Mouse (Mus musculus) kidney, postnatal 36 days (tissue): ENCODE results near the gene App.

ENCODE experiments used
- DNase-seq, 2 experiments: peaks; one replicate each; pipeline ENCODE4 v3.0.0; 2021 to 2022; ENCODE audit warnings: mixed read lengths in 2 of 2

Gene App

DNA sequence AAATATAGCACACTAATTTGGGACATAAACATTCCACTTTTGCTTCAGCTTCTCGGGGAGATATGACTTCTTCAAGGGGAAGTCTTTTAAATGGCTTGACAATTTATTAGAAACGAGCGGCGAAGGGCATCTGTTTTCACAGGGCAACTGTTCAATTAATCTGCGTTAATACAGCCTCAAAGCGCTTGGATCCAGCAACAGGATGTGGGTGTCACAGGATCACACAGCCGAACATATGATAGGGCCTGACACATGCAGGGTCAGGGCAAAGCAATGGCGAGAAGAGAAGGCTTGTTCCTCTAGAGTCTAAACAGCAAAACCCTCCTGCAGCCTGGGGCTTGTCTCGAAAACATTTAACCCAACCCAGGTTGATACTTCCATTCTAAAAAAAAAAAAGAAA is 22.7 kb downstream of the App start:
- no peak for DNase-seq

GRCm38 (mm10) chr16:85149509-85149871 is 24.1 kb downstream of the App start:
- no peak for DNase-seq

DNA sequence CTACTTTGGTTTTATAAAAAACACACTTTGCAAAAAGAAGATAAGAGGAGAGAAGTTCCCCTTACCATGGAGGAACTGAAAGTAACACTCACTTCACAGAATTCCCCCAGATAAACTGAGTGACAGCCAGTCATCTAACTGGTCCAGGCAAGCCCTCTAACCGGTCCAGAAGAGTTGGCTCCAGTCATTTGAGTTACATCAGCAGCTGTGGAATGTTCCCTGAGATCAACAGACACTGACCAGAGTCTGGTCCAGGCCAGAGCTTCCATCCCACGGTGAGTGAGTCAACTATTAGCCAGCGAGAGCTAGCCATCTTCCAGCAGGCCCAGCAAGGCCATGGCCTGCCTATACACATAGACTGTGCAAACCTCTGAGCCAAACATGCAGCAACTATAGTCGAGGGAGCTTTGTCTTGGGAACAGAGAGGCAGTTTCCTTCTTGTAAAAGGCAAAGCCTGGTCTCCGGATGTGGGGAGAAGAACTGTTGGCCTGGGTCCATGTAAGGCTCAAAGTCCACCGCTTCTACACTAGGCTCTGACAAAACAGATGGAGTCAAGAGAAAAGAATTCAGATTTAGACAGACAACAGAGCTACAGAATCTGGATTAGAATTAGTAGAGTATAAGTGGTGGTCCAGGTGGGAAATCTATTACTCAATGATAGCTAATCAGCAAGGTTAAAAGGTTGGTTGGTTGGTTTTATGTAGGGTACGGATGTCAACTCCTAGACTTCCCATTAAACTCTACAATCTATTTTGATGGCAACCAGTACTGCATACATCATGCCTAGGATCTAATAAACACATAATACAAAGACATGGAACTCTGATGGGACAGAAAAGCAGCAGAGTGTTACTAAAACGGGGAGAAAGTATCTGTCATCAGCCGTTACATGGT is 24.7 kb downstream of the App start:
- peak; percentile 78 to 92 for DNase-seq

DNA sequence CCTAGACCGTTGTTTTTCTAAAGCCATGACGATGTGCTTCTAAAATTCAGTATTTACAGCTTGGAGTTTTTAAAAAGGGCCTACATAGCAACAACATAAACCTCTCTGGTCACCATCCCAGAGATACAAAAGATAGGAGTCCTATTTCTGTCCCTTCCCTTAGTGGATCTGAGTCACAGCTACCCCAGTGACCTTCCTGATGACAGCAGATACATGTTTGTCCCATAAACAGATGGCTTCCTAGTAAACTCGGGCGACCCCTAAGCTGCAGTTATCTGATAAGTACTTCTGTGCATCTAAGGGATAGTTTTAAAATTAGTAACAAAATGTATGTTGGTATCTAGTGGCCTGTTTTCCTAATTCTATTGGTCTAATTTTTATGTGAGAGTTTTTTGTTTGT is 26.1 kb downstream of the App start:
- DNase-seq: peak; percentile 38 to 48

GRCm38 (mm10) chr16:85145771-85146178 is 27.8 kb downstream of the App start:
- peak in 1 of 2 experiments; percentile 42 for DNase-seq

DNA sequence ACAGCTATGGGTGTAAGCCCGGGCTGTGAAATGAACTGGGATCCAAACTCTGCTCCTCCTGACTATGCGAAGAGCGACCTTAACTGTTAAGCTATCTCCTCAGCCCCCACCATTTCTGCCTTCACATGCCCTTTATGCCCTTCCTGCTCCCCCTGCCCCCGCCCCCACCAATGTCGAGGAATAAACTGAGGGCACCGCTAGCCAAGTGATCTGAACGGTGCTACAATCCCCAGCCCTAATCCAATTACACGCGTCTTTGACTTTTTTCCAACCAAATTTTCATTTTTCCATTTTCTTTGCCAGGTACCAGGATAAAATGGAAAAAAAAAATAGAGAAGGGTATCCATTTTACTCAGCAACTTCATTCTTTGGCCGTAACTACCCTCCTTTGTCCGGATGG is 28.2 kb downstream of the App start:
- DNase-seq: no peak

GRCm38 (mm10) chr16:85144401-85144800 is 29.2 kb downstream of the App start:
- DNase-seq: peak in 1 of 2 experiments; percentile 71

GRCm38 (mm10) chr16:85143863-85144262 is 29.7 kb downstream of the App start:
- no peak for DNase-seq

GRCm38 (mm10) chr16:85143188-85143587 is 30.4 kb downstream of the App start:
- no peak for DNase-seq

- DNase-seq: no peak
These were observed 32.2 kb downstream of the App start for GRCm38 (mm10) chr16:85141404-85141803.

- no peak for DNase-seq
These were observed 34.4 kb downstream of the App start for GRCm38 (mm10) chr16:85139178-85139604.

DNA sequence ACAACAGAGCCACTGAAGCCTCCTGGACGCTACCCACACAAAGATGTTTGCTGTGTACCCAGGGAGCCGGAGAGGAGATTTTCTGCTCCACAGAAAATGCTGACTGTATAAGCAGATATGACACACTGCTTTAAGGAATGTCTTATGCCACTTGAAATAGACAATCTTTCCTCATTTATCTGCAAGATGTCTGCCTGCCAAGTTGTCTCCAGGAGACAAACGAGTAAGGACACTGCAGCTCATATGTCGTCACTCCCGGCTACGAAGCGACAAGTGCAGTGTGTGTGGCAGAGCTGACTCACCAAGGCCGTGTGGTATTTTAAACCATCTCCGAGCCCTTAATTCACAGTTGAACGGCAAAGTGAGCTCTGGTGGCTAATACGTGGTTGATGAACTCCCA is 36.2 kb downstream of the App start:
- no peak for DNase-seq

GRCm38 (mm10) chr16:85136046-85136445 is 37.5 kb downstream of the App start:
- DNase-seq: no peak

DNA sequence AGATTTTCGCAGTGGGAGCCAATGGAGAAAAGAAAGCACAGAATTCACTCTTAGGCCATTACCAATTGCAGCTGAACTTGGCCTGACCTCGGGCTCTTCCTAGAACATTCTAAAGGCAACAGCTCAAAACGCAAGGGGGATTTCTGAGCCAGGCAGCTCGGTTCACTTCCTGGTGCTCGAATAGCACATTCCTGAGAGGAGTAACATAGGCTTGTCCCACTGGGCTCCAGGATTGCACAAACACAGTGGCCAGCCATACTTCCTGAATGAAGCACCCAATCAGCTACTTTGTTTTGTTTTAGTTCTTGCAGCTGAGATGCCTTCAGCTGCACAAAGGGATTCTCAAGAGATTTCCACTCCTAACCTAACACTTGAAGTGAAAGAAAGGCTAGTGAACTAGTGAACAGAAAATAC is 40.1 kb downstream of the App start:
- DNase-seq: peak; percentile 65 to 86

- DNase-seq: no peak
These were observed 40.5 kb downstream of the App start for GRCm38 (mm10) chr16:85133057-85133456.

DNA sequence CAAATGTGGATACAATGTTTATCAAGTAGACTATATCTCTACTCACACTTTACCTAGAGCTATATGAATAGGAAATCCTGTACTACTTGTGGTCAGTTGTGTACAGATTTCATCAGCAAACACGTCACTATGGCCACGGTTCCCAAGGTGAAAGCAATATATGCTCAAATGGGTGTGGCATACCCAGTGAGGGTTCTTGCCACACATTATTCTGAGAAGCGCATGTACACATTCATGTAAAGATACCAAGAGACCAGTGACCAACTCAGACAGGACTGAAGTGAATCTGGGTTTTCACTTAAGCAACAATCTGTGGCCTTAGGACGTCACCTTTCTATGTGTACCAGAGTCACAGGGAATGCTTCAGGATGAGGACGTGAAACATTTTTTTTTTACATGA is 41.4 kb downstream of the App start:
- no peak for DNase-seq

GRCm38 (mm10) chr16:85130861-85131556 is 42.6 kb downstream of the App start:
- DNase-seq: no peak

GRCm38 (mm10) chr16:85128693-85129657 is 44.6 kb downstream of the App start:
- no peak for DNase-seq

DNA sequence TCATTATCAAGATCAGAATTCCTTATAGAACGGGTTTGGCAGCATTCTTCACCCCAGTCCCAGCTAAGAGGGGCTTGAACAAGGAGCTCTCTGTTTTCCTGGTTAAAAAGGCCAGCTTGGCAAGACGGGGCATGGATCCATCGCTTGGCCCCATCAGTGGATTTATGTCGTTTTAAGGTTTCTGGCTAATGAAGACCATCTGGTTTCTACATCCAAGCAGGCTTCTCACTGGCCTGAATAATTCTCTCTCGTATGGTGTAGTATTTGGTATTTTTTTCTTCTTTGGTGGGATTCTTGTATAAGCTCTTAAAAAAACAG is 45.3 kb downstream of the App start:
- no peak for DNase-seq

DNA sequence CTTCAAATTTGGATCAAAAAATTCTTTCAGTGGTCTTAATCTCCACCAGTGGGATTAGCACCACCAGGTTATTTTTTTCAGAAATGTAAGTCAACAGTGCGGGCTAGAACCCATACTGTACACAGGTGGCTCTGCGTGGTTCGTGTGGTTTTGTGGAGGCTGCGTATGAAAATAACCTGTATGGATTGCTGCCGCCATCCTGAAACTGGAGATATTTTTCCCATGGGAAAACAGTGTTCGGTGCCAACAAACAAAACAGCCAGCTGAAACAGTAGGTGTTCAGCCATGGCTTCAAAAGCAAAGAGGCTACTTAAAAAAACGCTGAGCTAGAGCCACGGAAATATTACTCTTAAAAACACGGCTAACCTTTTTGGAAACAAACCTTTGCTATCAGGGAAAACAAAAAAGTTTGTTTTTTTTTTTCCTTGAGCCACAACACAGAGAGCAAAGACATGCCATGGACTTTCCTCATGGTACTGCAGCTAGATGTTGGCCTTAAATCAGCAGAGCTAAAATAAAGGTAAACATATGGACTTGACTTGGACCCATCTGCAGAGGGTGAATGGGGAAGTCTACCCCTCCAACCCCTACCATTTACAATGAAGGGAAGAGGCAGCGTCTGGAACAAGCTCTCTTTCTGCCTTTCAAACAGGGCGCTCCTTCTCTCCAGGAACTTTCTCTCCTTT is 45.8 kb downstream of the App start:
- no peak for DNase-seq

DNA sequence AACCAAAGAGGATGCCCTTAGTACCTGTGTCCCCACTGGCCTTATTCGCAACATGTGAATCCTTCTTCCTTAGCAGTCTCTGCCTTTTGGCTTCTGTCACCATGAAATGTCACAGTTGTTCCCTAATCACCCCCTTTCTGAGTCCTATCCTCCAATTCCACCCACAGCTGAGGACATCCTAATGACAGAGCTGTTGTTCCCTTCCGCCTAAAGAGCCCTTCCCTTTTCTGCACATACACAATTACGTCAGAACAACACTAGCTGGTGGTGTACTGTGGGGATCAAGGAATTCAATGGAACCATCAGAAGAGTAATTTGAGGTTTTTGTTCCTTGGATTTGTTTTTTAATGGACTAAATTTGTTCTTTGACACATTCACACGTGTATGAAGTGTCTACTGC is 48.9 kb downstream of the App start:
- DNase-seq: no peak

DNA sequence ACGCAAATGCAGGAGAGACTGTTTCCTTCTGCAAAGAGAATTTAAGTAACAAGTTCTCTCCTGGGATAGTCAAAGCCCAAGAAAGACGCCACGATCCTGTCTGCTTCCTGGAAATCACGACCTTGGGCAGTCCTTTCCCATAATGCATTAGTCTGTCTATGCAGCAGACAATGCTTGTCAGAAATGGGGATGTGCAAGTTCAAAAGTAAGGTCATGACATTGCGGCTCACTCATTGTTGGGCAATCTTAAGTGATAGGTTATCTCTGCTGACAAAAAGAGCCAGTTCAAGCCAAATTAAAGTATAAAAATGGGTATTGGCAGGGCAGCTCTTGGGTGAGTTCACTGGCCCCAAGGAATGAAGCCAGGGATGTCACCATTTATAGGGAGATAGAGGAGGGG is 51.6 kb downstream of the App start:
- DNase-seq: no peak

DNA sequence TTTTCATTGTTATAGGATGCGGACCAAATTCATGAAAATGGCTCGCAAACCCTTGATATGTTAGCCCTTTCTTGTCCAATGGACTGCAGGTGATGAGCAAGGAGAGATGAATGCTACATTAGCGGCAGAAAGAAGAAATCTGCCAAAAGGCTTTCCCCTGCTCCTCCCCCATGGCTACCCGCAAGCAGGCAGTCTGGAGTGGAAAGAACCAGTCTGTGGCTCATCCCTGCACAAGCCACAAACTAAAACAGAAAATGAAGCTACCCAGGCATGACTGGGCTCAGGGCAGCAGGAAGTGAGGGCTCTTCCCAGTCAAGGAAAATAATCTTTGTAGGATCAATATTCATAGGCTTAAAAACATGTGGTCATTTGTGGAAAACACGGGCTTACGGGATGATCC is 54.6 kb downstream of the App start:
- DNase-seq: no peak
